Mouse (Mus musculus): Measurements from ENCODE around the gene Slc7a9. TPM values are rescaled to one million over a fixed set of nuclear protein-coding genes. Genes with fewer than 3 reads are reported as not detected.
A peak's percentile ranks its signal among the peaks of the same experiment; 100 is the strongest.

Slc7a9 gene
- polyA plus RNA-seq (2015; fragmentation: Nextera tagmentation; extraction: Ambion mirVana) = 0.16 and 0.17 TPM in 2 replicates

GRCm38 (mm10) chr7:35447996-35448846 lies at the start of gene Slc7a9:
Slc7a9 (plus strand) TSS chr7:35448796.
- Histone ChIP-seq H3K27ac (replicated peaks) (no peak within 1 kb of the TSS), H3K4me3 (replicated peaks) (no peak within 1 kb of the TSS), H3K36me3 (no peaks in the 10 kb centered on the region), H3K27me3 (no peaks in the 10 kb centered on the region), H3K9me3 (replicated peaks) (no peaks in the 10 kb centered on the region), H3K9ac (no peak within 1 kb of the TSS), H3K4me2 (replicated peaks) (no peak within 1 kb of the TSS), H3K4me1 (peaks cover 4% of the 10 kb centered on the region; the same call in 1 of the 2 replicates)
- WGBS = 19% methylated on average over 15 of the region's 15 CpGs
- peak; percentile 51; the same call in 1 of the 2 replicates for ATAC-seq (ENCODE audit: insufficient number of reproducible peaks, low FRiP score, low TSS enrichment, low read depth)

GRCm38 (mm10) chr7:35401169-35401568 lies 47.4 kb upstream of the Slc7a9 start:
- peaks cover 67% of the 10 kb centered on the region for H3K36me3 ChIP-seq
- peaks cover 10% of the 10 kb centered on the region for H3K4me1 ChIP-seq
- no peak overlapping the region for H3K9ac ChIP-seq
- no peak overlapping the region for H3K27ac ChIP-seq (replicated peaks)
- no peak for ATAC-seq (ENCODE audit: insufficient number of reproducible peaks, low FRiP score, low TSS enrichment, low read depth)
- H3K4me3 ChIP-seq (replicated peaks) = no peak overlapping the region
- no peak overlapping the region for H3K4me2 ChIP-seq (replicated peaks)
- no peaks in the 10 kb centered on the region for H3K9me3 ChIP-seq (replicated peaks)
- no peaks in the 10 kb centered on the region for H3K27me3 ChIP-seq
- 88% methylated on average over 4 of the region's 4 CpGs for WGBS

GRCm38 (mm10) chr7:35415226-35415625 lies 33.4 kb upstream of the Slc7a9 start:
- WGBS = 71% methylated on average over 5 of the region's 5 CpGs
- no peak for ATAC-seq (ENCODE audit: insufficient number of reproducible peaks, low FRiP score, low TSS enrichment, low read depth)
- H3K4me2 ChIP-seq (replicated peaks) = no peak overlapping the region
- H3K36me3 ChIP-seq = peaks cover 63% of the 10 kb centered on the region
- no peaks in the 10 kb centered on the region for H3K9me3 ChIP-seq (replicated peaks)
- no peak overlapping the region for H3K9ac ChIP-seq
- H3K27me3 ChIP-seq = no peaks in the 10 kb centered on the region
- no peaks in the 10 kb centered on the region for H3K4me1 ChIP-seq
- H3K4me3 ChIP-seq (replicated peaks) = no peak overlapping the region
- H3K27ac ChIP-seq (replicated peaks) = no peak overlapping the region

- Histone ChIP-seq H3K27me3 (no peaks in the 10 kb centered on the region), H3K27ac (replicated peaks) (no peak overlapping the region), H3K4me2 (replicated peaks) (no peak overlapping the region), H3K36me3 (peaks cover 63% of the 10 kb centered on the region), H3K9me3 (replicated peaks) (no peaks in the 10 kb centered on the region), H3K4me1 (no peaks in the 10 kb centered on the region), H3K4me3 (replicated peaks) (no peak overlapping the region), H3K9ac (no peak overlapping the region)
- ATAC-seq (ENCODE audit: insufficient number of reproducible peaks, low FRiP score, low TSS enrichment, low read depth) = no peak
- 80% methylated on average over 9 of the region's 9 CpGs for WGBS
These were observed 32.6 kb upstream of the Slc7a9 start for GRCm38 (mm10) chr7:35415801-35416653.

GRCm38 (mm10) chr7:35416654-35416948 lies 32.0 kb upstream of the Slc7a9 start:
- H3K4me2 ChIP-seq (replicated peaks) = no peak overlapping the region
- H3K27ac ChIP-seq (replicated peaks) = no peak overlapping the region
- H3K4me3 ChIP-seq (replicated peaks) = no peak overlapping the region
- no peak for ATAC-seq (ENCODE audit: insufficient number of reproducible peaks, low FRiP score, low TSS enrichment, low read depth)
- WGBS = 84% methylated on average over 5 of the region's 5 CpGs
- H3K27me3 ChIP-seq = no peaks in the 10 kb centered on the region
- no peaks in the 10 kb centered on the region for H3K9me3 ChIP-seq (replicated peaks)
- no peak overlapping the region for H3K9ac ChIP-seq
- peaks cover 59% of the 10 kb centered on the region for H3K36me3 ChIP-seq
- no peaks in the 10 kb centered on the region for H3K4me1 ChIP-seq

- ATAC-seq (ENCODE audit: insufficient number of reproducible peaks, low FRiP score, low TSS enrichment, low read depth) = no peak
- Histone ChIP-seq H3K9ac (no peak overlapping the region), H3K27ac (replicated peaks) (no peak overlapping the region), H3K9me3 (replicated peaks) (no peaks in the 10 kb centered on the region), H3K4me2 (replicated peaks) (no peak overlapping the region), H3K27me3 (no peaks in the 10 kb centered on the region), H3K4me1 (no peaks in the 10 kb centered on the region), H3K4me3 (replicated peaks) (no peak overlapping the region), H3K36me3 (peaks cover 52% of the 10 kb centered on the region)
- WGBS = 90% methylated on average over 10 of the region's 10 CpGs
These were observed 25.5 kb upstream of the Slc7a9 start for GRCm38 (mm10) chr7:35423071-35423470.

GRCm38 (mm10) chr7:35428146-35428545 lies 20.4 kb upstream of the Slc7a9 start:
- Histone ChIP-seq H3K4me3 (replicated peaks) (no peak overlapping the region), H3K9ac (no peak overlapping the region), H3K36me3 (peaks cover 57% of the 10 kb centered on the region), H3K4me1 (no peaks in the 10 kb centered on the region), H3K27me3 (no peaks in the 10 kb centered on the region), H3K27ac (replicated peaks) (no peak overlapping the region), H3K9me3 (replicated peaks) (no peaks in the 10 kb centered on the region), H3K4me2 (replicated peaks) (no peak overlapping the region)
- no peak for ATAC-seq (ENCODE audit: insufficient number of reproducible peaks, low FRiP score, low TSS enrichment, low read depth)
- WGBS = 92% methylated on average over 10 of the region's 10 CpGs

- Histone ChIP-seq H3K36me3 (peaks cover 71% of the 10 kb centered on the region), H3K27me3 (no peaks in the 10 kb centered on the region), H3K9ac (no peak overlapping the region), H3K4me1 (no peaks in the 10 kb centered on the region), H3K4me2 (replicated peaks) (no peak overlapping the region), H3K27ac (replicated peaks) (no peak overlapping the region), H3K9me3 (replicated peaks) (no peaks in the 10 kb centered on the region), H3K4me3 (replicated peaks) (no peak overlapping the region)
- 77% methylated on average over 9 of the region's 9 CpGs for WGBS
- no peak for ATAC-seq (ENCODE audit: insufficient number of reproducible peaks, low FRiP score, low TSS enrichment, low read depth)
These were observed 13.3 kb upstream of the Slc7a9 start for GRCm38 (mm10) chr7:35435266-35435665.

- no peak for ATAC-seq (ENCODE audit: insufficient number of reproducible peaks, low FRiP score, low TSS enrichment, low read depth)
- Histone ChIP-seq H3K9me3 (replicated peaks) (no peaks in the 10 kb centered on the region), H3K4me2 (replicated peaks) (no peak overlapping the region), H3K9ac (no peak overlapping the region), H3K4me3 (replicated peaks) (no peak overlapping the region), H3K27ac (replicated peaks) (no peak overlapping the region), H3K4me1 (peaks cover 4% of the 10 kb centered on the region; the same call in 1 of the 2 replicates), H3K36me3 (no peaks in the 10 kb centered on the region), H3K27me3 (no peaks in the 10 kb centered on the region)
- 36% methylated on average over 4 of the region's 4 CpGs for WGBS
These were observed 1.1 kb upstream of the Slc7a9 start for GRCm38 (mm10) chr7:35447501-35447900.

GRCm38 (mm10) chr7:35448867-35449266 lies 271 bp downstream of the Slc7a9 start:
- Histone ChIP-seq H3K9me3 (replicated peaks) (no peaks in the 10 kb centered on the region), H3K36me3 (no peaks in the 10 kb centered on the region), H3K27me3 (no peaks in the 10 kb centered on the region), H3K4me3 (replicated peaks) (no peak overlapping the region), H3K4me2 (replicated peaks) (no peak overlapping the region), H3K27ac (replicated peaks) (no peak overlapping the region), H3K9ac (no peak overlapping the region), H3K4me1 (peaks cover 4% of the 10 kb centered on the region; the same call in 1 of the 2 replicates)
- WGBS = 63% methylated on average over 7 of the region's 7 CpGs
- ATAC-seq (ENCODE audit: insufficient number of reproducible peaks, low FRiP score, low TSS enrichment, low read depth) = no peak

GRCm38 (mm10) chr7:35456091-35456814 lies 7.7 kb downstream of the Slc7a9 start:
- Histone ChIP-seq H3K27ac (replicated peaks) (no peak overlapping the region), H3K9ac (no peak overlapping the region), H3K9me3 (replicated peaks) (no peaks in the 10 kb centered on the region), H3K27me3 (no peaks in the 10 kb centered on the region), H3K36me3 (no peaks in the 10 kb centered on the region), H3K4me1 (no peaks in the 10 kb centered on the region), H3K4me3 (replicated peaks) (no peak overlapping the region), H3K4me2 (replicated peaks) (no peak overlapping the region)
- ATAC-seq (ENCODE audit: insufficient number of reproducible peaks, low FRiP score, low TSS enrichment, low read depth) = no peak
- WGBS = 83% methylated on average over 4 of the region's 4 CpGs
